ENCODE assay signal across 19 mouse cellular contexts in genomic region chr9:97763048-97763447, GRCm38 (mm10).
A peak's percentile ranks its signal among the peaks of the same experiment; 100 is the strongest.
DNase-seq lines count a peak whose midpoint lies in the region; ATAC-seq and TF ChIP-seq lines count a peak whose summit lies in the region.
"Had no signal": no experiment of that assay in that cellular context is flagged by ENCODE, and none has a peak within 500 bp of the region (broad histone marks: within the 10 kb centered on the region; RNA-seq: fewer than 3 reads in every experiment).

No protein-coding gene starts in this region.

- no peaks in the 10 kb centered on the region for H3K36me3 ChIP-seq in lung, embryonic 14.5 days (ENCODE audit: insufficient read depth)
- H3K36me3 ChIP-seq: forebrain, embryonic 10.5 days; hindbrain, embryonic 12.5 days; hindbrain, embryonic 15.5 days had no signal

- H3K9ac ChIP-seq in lung, embryonic 14.5 days: no peak overlapping the region
- H3K9ac ChIP-seq: forebrain, embryonic 13.5 days; hindbrain, embryonic 12.5 days; hindbrain, embryonic 15.5 days had no signal

- no peaks in the 10 kb centered on the region for H3K9me3 ChIP-seq in lung, embryonic 14.5 days (ENCODE audit: low read depth, low read length)
- H3K9me3 ChIP-seq: forebrain, embryonic 10.5 days; forebrain, embryonic 13.5 days; hindbrain, embryonic 12.5 days; hindbrain, embryonic 15.5 days had no signal

- H3K4me2 ChIP-seq in lung, embryonic 14.5 days: no peak overlapping the region
- H3K4me2 ChIP-seq: forebrain, embryonic 13.5 days; heart, embryonic 11.5 days; hindbrain, embryonic 12.5 days; hindbrain, embryonic 15.5 days had no signal

- peaks cover 3% of the 10 kb centered on the region; the same call in 1 of the 2 replicates for H3K4me1 ChIP-seq in lung, embryonic 14.5 days (ENCODE audit: insufficient read depth)
- H3K4me1 ChIP-seq: hindbrain, embryonic 12.5 days had no signal

- DNase-seq in layer of hippocampus, adult 11-12 months (ENCODE audit: low spot score): peak; percentile 14
- no peak for DNase-seq in layer of hippocampus, postnatal 10 days (ENCODE audit: low spot score in 2 of 2)
- DNase-seq in lung, embryonic 14.5 days: peak; percentile 15
- no peak for DNase-seq in lung, postnatal 25 days (ENCODE audit: low spot score)
- peak; percentile 30 for DNase-seq in right cerebral cortex, adult 18-20 months
- DNase-seq in right cerebral cortex, postnatal 36 days (ENCODE audit: low spot score in 2 of 2): no peak
- DNase-seq: adrenal gland, adult 2 months; adrenal gland, postnatal 14 days; cerebellum, adult 18-20 months; cerebellum, adult 9-10 months; cerebellum, postnatal 14 days; gastrocnemius, postnatal 25 days had no signal

- H3K27me3 ChIP-seq in lung, embryonic 14.5 days (ENCODE audit: insufficient read depth, low read length): no peaks in the 10 kb centered on the region
- H3K27me3 ChIP-seq: forebrain, embryonic 13.5 days; hindbrain, embryonic 12.5 days had no signal

- ATAC-seq in lung, embryonic 14.5 days (ENCODE audit: insufficient read depth): no peak; the same call in 1 of the 2 replicates
- ATAC-seq: CD4-positive, CD25-positive, alpha-beta regulatory T cell, adult 4 months; forebrain, embryonic 13.5 days; forebrain, embryonic 16.5 days had no signal

- no peak overlapping the region for H3K27ac ChIP-seq in lung, embryonic 14.5 days (ENCODE audit: low read depth)
- H3K27ac ChIP-seq: forebrain, embryonic 10.5 days; forebrain, embryonic 13.5 days; hindbrain, embryonic 12.5 days; hindbrain, embryonic 15.5 days had no signal

- TF ChIP-seq CTCF in lung, embryonic 14.5 days (IDR thresholded peaks at IDR 0.05; ENCODE audit: low read depth): no peak

- no peak overlapping the region for H3K4me3 ChIP-seq in lung, embryonic 14.5 days (ENCODE audit: low read depth, low read length)
- H3K4me3 ChIP-seq: forebrain, embryonic 10.5 days; forebrain, embryonic 13.5 days; hindbrain, embryonic 12.5 days; hindbrain, embryonic 15.5 days had no signal

- WGBS in lung, embryonic 14.5 days: 22% methylated on average over 4 of the region's 4 CpGs

Comparison
In these comparisons a context has a peak if more than half of its experiments do, and no peak if none do; other contexts are left out.
1. DNase-seq: peak in layer of hippocampus, adult 11-12 months (single experiment), lung, embryonic 14.5 days (single experiment) and right cerebral cortex, adult 18-20 months (single experiment); none in layer of hippocampus, postnatal 10 days (0 of 2), lung, postnatal 25 days (single experiment) and right cerebral cortex, postnatal 36 days (0 of 2).